Mouse (Mus musculus) megakaryocyte, embryonic 14.5 days (primary cell): Measurements from ENCODE around the gene Ldlr.

Experiments
- FLI1 ChIP-seq: IDR thresholded peaks from 2 replicates; pipeline ENCODE4 v1.6.1; 2012; ENCODE audit warnings: low read length, inconsistent platforms, mixed read lengths
- GATA1 ChIP-seq: IDR thresholded peaks from 3 replicates; pipeline ENCODE4 v1.6.1; 2012; ENCODE audit warnings: mixed read lengths, low read length, inconsistent platforms, borderline replicate concordance

DNA sequence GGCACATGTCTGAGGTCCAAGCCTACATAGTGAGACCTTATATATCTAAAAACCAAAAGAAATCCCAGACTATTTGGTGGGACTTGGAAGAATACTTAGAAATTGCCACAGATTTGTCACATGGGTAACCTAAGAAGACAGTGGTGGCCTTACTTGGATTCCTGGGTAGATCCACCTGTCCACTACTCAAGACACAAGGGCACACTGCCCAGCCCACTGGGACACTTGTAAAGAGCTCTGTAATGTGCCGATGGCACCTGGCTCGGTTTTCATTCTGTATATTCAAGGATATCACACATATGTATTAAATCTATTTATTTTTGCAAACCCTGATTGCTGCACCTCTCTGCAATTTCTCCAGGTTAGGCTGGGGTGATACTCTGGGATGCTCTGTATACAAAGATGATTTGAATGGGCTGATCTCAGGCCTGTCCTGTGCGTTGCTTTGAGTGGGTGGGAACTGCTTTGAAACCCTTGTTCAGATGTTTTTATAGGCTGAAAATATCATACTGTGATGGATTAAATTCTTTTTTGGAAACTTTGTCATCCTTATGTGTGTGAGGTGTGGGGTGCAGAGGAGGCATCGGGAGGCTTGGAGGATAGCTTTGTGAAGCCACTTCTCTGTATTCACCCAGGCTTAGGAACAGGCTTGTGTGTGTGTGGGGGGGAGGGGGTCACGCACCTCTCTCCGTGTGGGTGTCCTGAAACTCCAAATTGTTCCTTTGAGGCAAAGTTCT is 26.3 kb downstream of the Ldlr start:
- TF ChIP-seq GATA1 (no peak), FLI1 (no peak)
